Mouse (Mus musculus): ENCODE measurements around the gene Ahr.

DNA sequence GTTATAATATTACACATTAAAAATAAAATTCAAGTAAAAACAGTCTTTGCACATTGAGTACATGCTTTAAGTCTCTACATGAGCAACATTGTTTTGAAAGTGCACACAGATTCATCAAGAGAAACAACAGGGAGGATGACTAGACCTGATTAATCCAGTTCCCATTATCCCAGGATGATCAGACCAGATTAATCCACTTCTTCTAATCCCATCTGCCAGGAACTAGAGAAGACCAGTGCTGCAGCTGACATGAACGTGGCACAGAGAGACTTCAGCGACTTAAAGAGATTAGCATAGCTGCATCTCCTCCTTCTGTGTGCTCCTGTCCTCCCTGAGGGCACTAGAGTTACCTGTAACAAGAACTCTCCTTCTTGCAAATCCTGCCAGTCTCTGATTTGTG, 20.2 kb downstream of the Ahr start:
- TF ChIP-seq POLR2A (IDR thresholded peaks at IDR 0.05; ENCODE audit: insufficient read depth, low read depth, low read length), result no peak
- no peak for TF ChIP-seq CTCF (IDR thresholded peaks at IDR 0.05; ENCODE audit: insufficient read depth, low read depth, low read length)

All from olfactory bulb, adult 2 months (tissue).